Mouse (Mus musculus): ENCODE measurements around the gene Ttc33. TPM values are rescaled to one million over a fixed set of nuclear protein-coding genes. Genes with fewer than 3 reads are reported as not detected.

Ttc33 gene
- total RNA-seq, 1 experiment, result 24.2 TPM

- Histone ChIP-seq H3K36me3 (ENCODE audit: control insufficient read depth, insufficient read depth, low read length, poor library complexity, severe bottlenecking) (peaks cover 3% of the 10 kb centered on the region), H3K4me1 (ENCODE audit: control insufficient read depth in 2 of 2, insufficient read depth in 2 of 2, low read length in 2 of 2, poor library complexity in 1 of 2) (peaks cover 0 to 7% of the 10 kb centered on the region in 2 experiments; a peak in 2 of 4 replicates), H3K4me3 (ENCODE audit: insufficient read depth in 1 of 2, low read depth in 1 of 2, low read length in 2 of 2, poor library complexity in 1 of 2, severe bottlenecking in 1 of 2) (no peak overlapping the region), H3K27ac (ENCODE audit: insufficient read depth, low read depth, low read length, poor library complexity, severe bottlenecking) (no peak overlapping the region), H3K9ac (ENCODE audit: insufficient read depth, low read depth, low read length, poor library complexity, severe bottlenecking) (no peak overlapping the region), H3K9me3 (ENCODE audit: control insufficient read depth, insufficient read depth, low read depth, low read length) (no peaks in the 10 kb centered on the region)
- TF ChIP-seq ZNF384 (IDR thresholded peaks at IDR 0.05; ENCODE audit: low read depth, low read length), result no peak
- no peak for TF ChIP-seq HCFC1 (IDR thresholded peaks at IDR 0.05; ENCODE audit: borderline replicate concordance, insufficient read depth, low read length)
- TF ChIP-seq MAFK (IDR thresholded peaks at IDR 0.05; ENCODE audit: insufficient read depth, low read depth, low read length), result no peak
- no peak for TF ChIP-seq CHD2 (IDR thresholded peaks at IDR 0.05; ENCODE audit: low read depth, low read length)
- TF ChIP-seq ZC3H11A (IDR thresholded peaks at IDR 0.05; ENCODE audit: borderline replicate concordance, low read depth, low read length), result no peak
- in situ Hi-C loops (cut with MboI; ENCODE audit: low sequenced_read_pairs in 2 of 2, unreplicated experiment in 2 of 2), result no loop called here
- DNase-seq (ENCODE audit: low read depth, low spot score), result no peak
Observed at GRCm38 (mm10) chr15:5187116-5187515, 1.8 kb downstream of the Ttc33 start.

- Histone ChIP-seq H3K9ac (ENCODE audit: insufficient read depth, low read depth, low read length, poor library complexity, severe bottlenecking) (no peak overlapping the region), H3K4me1 (ENCODE audit: control insufficient read depth in 2 of 2, insufficient read depth in 2 of 2, low read length in 2 of 2, poor library complexity in 1 of 2) (peaks cover 0 to 7% of the 10 kb centered on the region in 2 experiments; a peak in 2 of 4 replicates), H3K9me3 (ENCODE audit: control insufficient read depth, insufficient read depth, low read depth, low read length) (no peaks in the 10 kb centered on the region), H3K27ac (ENCODE audit: insufficient read depth, low read depth, low read length, poor library complexity, severe bottlenecking) (no peak overlapping the region), H3K4me3 (ENCODE audit: insufficient read depth in 1 of 2, low read depth in 1 of 2, low read length in 2 of 2, poor library complexity in 1 of 2, severe bottlenecking in 1 of 2) (no peak overlapping the region), H3K36me3 (ENCODE audit: control insufficient read depth, insufficient read depth, low read length, poor library complexity, severe bottlenecking) (peaks cover 3% of the 10 kb centered on the region)
- in situ Hi-C loops (cut with MboI; ENCODE audit: low sequenced_read_pairs in 2 of 2, unreplicated experiment in 2 of 2), result no loop called here
- no peak for TF ChIP-seq ZNF384 (IDR thresholded peaks at IDR 0.05; ENCODE audit: low read depth, low read length)
- no peak for DNase-seq (ENCODE audit: low read depth, low spot score)
Observed at GRCm38 (mm10) chr15:5188029-5188428, 2.7 kb downstream of the Ttc33 start.

GRCm38 (mm10) chr15:5189504-5190093 is 4.3 kb downstream of the Ttc33 start:
- in situ Hi-C loops (cut with MboI; ENCODE audit: low sequenced_read_pairs in 2 of 2, unreplicated experiment in 2 of 2), result no loop called here
- H3K4me1 ChIP-seq (ENCODE audit: control insufficient read depth in 2 of 2, insufficient read depth in 2 of 2, low read length in 2 of 2, poor library complexity in 1 of 2), result peaks cover 0 to 4% of the 10 kb centered on the region in 2 experiments; a peak in 2 of 4 replicates
- peaks cover 7% of the 10 kb centered on the region for H3K36me3 ChIP-seq (ENCODE audit: control insufficient read depth, insufficient read depth, low read length, poor library complexity, severe bottlenecking)

GRCm38 (mm10) chr15:5193833-5194232 is 8.5 kb downstream of the Ttc33 start:
- DNase-seq (ENCODE audit: low read depth, low spot score), result no peak

More at GRCm38 (mm10) chr15:5189504-5190093, 4.3 kb downstream of the Ttc33 start:
- Histone ChIP-seq H3K9ac (ENCODE audit: insufficient read depth, low read depth, low read length, poor library complexity, severe bottlenecking) (no peak overlapping the region), H3K27ac (ENCODE audit: insufficient read depth, low read depth, low read length, poor library complexity, severe bottlenecking) (no peak overlapping the region), H3K4me3 (ENCODE audit: insufficient read depth in 1 of 2, low read depth in 1 of 2, low read length in 2 of 2, poor library complexity in 1 of 2, severe bottlenecking in 1 of 2) (no peak overlapping the region), H3K9me3 (ENCODE audit: control insufficient read depth, insufficient read depth, low read depth, low read length) (no peaks in the 10 kb centered on the region)
- DNase-seq (ENCODE audit: low read depth, low spot score), result no peak
- TF ChIP-seq MAFK (IDR thresholded peaks at IDR 0.05; ENCODE audit: insufficient read depth, low read depth, low read length) (no peak), ZC3H11A (IDR thresholded peaks at IDR 0.05; ENCODE audit: borderline replicate concordance, low read depth, low read length) (no peak), HCFC1 (IDR thresholded peaks at IDR 0.05; ENCODE audit: borderline replicate concordance, insufficient read depth, low read length) (no peak), CHD2 (IDR thresholded peaks at IDR 0.05; ENCODE audit: low read depth, low read length) (no peak), ZNF384 (IDR thresholded peaks at IDR 0.05; ENCODE audit: low read depth, low read length) (no peak)

More at GRCm38 (mm10) chr15:5193833-5194232, 8.5 kb downstream of the Ttc33 start:
- no peak for TF ChIP-seq ZNF384 (IDR thresholded peaks at IDR 0.05; ENCODE audit: low read depth, low read length)
- TF ChIP-seq MAFK (IDR thresholded peaks at IDR 0.05; ENCODE audit: insufficient read depth, low read depth, low read length), result no peak
- no peak for TF ChIP-seq ZC3H11A (IDR thresholded peaks at IDR 0.05; ENCODE audit: borderline replicate concordance, low read depth, low read length)
- TF ChIP-seq CHD2 (IDR thresholded peaks at IDR 0.05; ENCODE audit: low read depth, low read length), result no peak
- no peak for TF ChIP-seq HCFC1 (IDR thresholded peaks at IDR 0.05; ENCODE audit: borderline replicate concordance, insufficient read depth, low read length)
- Histone ChIP-seq H3K4me1 (ENCODE audit: control insufficient read depth in 2 of 2, insufficient read depth in 2 of 2, low read length in 2 of 2, poor library complexity in 1 of 2) (0 out of 4 replicates have a peak, but pooled peaks cover 0 to 3% of the 10 kb centered on the region in 2 experiments), H3K9ac (ENCODE audit: insufficient read depth, low read depth, low read length, poor library complexity, severe bottlenecking) (no peak overlapping the region), H3K36me3 (ENCODE audit: control insufficient read depth, insufficient read depth, low read length, poor library complexity, severe bottlenecking) (peaks cover 8% of the 10 kb centered on the region), H3K9me3 (ENCODE audit: control insufficient read depth, insufficient read depth, low read depth, low read length) (no peaks in the 10 kb centered on the region), H3K27ac (ENCODE audit: insufficient read depth, low read depth, low read length, poor library complexity, severe bottlenecking) (no peak overlapping the region), H3K4me3 (ENCODE audit: insufficient read depth in 1 of 2, low read depth in 1 of 2, low read length in 2 of 2, poor library complexity in 1 of 2, severe bottlenecking in 1 of 2) (no peak overlapping the region)
- in situ Hi-C loops (cut with MboI; ENCODE audit: low sequenced_read_pairs in 2 of 2, unreplicated experiment in 2 of 2), result no loop called here

Measured in ES-E14 (cell line).